In the genomic region with DNA sequence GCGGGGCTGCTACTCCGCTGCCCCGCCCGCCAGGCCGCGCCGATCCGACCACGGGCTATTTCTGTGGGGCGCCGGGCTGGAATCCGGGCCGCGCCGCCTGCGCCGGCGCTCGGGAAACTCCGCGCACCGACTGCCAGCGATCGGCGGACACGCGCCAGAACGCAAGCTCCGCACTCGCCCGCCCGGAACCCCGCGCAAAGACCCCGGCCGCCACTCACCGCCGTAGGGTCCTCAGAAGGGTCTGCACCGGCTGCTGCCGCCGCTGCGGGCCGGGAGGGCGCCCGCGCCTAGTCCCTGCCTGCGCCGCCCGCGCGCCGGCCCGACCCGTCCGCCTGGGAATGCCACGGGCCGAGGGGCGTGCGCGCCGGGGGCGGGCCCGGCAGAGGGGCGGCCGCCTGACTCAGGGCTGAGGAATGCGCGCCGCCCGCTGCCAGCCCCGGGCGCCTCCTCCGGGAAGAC, we compare ENCODE assay signal across 8 mouse cellular contexts. TPM values are rescaled to one million over a fixed set of nuclear protein-coding genes. Genes with fewer than 3 reads are reported as not detected.
DNase-seq lines count a peak whose midpoint lies in the region; ATAC-seq lines count a peak whose summit lies in the region.

Gene Rhbdf1, minus strand, starts transcription at position 350 of the 459 bp plus-strand sequence.

- H3K27ac ChIP-seq in embryonic facial prominence, embryonic 15.5 days (replicated peaks) = peak within 1 kb of the TSS; percentile 92
- H3K27ac ChIP-seq in heart, embryonic 16.5 days (ENCODE audit: low read length) = peak within 1 kb of the TSS; percentile 90
- H3K27ac ChIP-seq in lung, embryonic 15.5 days = peak within 1 kb of the TSS; percentile 98
- peak within 1 kb of the TSS; percentile 97 for H3K27ac ChIP-seq in stomach, embryonic 15.5 days

- ATAC-seq in embryonic facial prominence, embryonic 15.5 days (ENCODE audit: insufficient number of reproducible peaks, low FRiP score, low TSS enrichment, low read depth) = peak; percentile 65
- ATAC-seq in heart, embryonic 16.5 days (replicated peaks; ENCODE audit: extremely low read depth, insufficient read depth, low FRiP score) = peak; percentile 56
- peak; percentile 56 for ATAC-seq in lung, embryonic 15.5 days (ENCODE audit: borderline replicate concordance, extremely low read depth, low FRiP score, low TSS enrichment)
- no peak for ATAC-seq in stomach, embryonic 15.5 days (ENCODE audit: insufficient read depth, low FRiP score, low read depth)

- peak; percentile 29 for DNase-seq in CD4-positive helper T cell, adult 2 months (ENCODE audit: low read depth, low spot score)
- peak; percentile 88 for DNase-seq in Muller cell, postnatal 12 days (ENCODE audit: inconsistent ontology term)
- DNase-seq in kidney, postnatal 14 days = peak; percentile 88
- DNase-seq in spleen, postnatal 36 days (ENCODE audit: low spot score in 2 of 2) = no peak

- H3K4me3 ChIP-seq in embryonic facial prominence, embryonic 15.5 days (replicated peaks) = peak within 1 kb of the TSS; percentile 87
- peak within 1 kb of the TSS; percentile 79 for H3K4me3 ChIP-seq in heart, embryonic 16.5 days (ENCODE audit: low read length)
- H3K4me3 ChIP-seq in lung, embryonic 15.5 days = peak within 1 kb of the TSS; percentile 85
- H3K4me3 ChIP-seq in stomach, embryonic 15.5 days (replicated peaks) = peak within 1 kb of the TSS; percentile 90

- under 1% methylated on average over 49 of the region's 72 CpGs for WGBS in embryonic facial prominence, embryonic 15.5 days
- WGBS in heart, embryonic 16.5 days = under 1% methylated on average over 68 of the region's 72 CpGs
- under 1% methylated on average over 69 of the region's 72 CpGs for WGBS in lung, embryonic 15.5 days
- 0% methylated on average over 52 of the region's 72 CpGs for WGBS in stomach, embryonic 15.5 days

- H3K9ac ChIP-seq in embryonic facial prominence, embryonic 15.5 days = peak within 1 kb of the TSS; percentile 74
- peak within 1 kb of the TSS; percentile 96 for H3K9ac ChIP-seq in heart, embryonic 16.5 days (ENCODE audit: low read length)
- H3K9ac ChIP-seq in lung, embryonic 15.5 days = peak within 1 kb of the TSS; percentile 98
- peak within 1 kb of the TSS; percentile 94 for H3K9ac ChIP-seq in stomach, embryonic 15.5 days

- H3K27me3 ChIP-seq in embryonic facial prominence, embryonic 15.5 days = no peaks in the 10 kb centered on the region
- H3K27me3 ChIP-seq in heart, embryonic 16.5 days (ENCODE audit: control insufficient read depth, insufficient read depth, low read length) = no peaks in the 10 kb centered on the region
- no peaks in the 10 kb centered on the region for H3K27me3 ChIP-seq in lung, embryonic 15.5 days
- H3K27me3 ChIP-seq in stomach, embryonic 15.5 days (replicated peaks) = no peaks in the 10 kb centered on the region

- H3K9me3 ChIP-seq in embryonic facial prominence, embryonic 15.5 days (replicated peaks) = no peaks in the 10 kb centered on the region
- no peaks in the 10 kb centered on the region for H3K9me3 ChIP-seq in heart, embryonic 16.5 days (replicated peaks; ENCODE audit: control insufficient read depth, low read length)
- H3K9me3 ChIP-seq in lung, embryonic 15.5 days = no peaks in the 10 kb centered on the region
- H3K9me3 ChIP-seq in stomach, embryonic 15.5 days = no peaks in the 10 kb centered on the region

- no peaks in the 10 kb centered on the region for H3K36me3 ChIP-seq in embryonic facial prominence, embryonic 15.5 days
- H3K36me3 ChIP-seq in heart, embryonic 16.5 days (ENCODE audit: control insufficient read depth, insufficient read depth) = no peaks in the 10 kb centered on the region
- no peaks in the 10 kb centered on the region for H3K36me3 ChIP-seq in lung, embryonic 15.5 days
- no peaks in the 10 kb centered on the region for H3K36me3 ChIP-seq in stomach, embryonic 15.5 days

- peak within 1 kb of the TSS; percentile 60 for H3K4me2 ChIP-seq in embryonic facial prominence, embryonic 15.5 days (replicated peaks)
- peak within 1 kb of the TSS; percentile 84 for H3K4me2 ChIP-seq in heart, embryonic 16.5 days (ENCODE audit: low read depth, low read length)
- H3K4me2 ChIP-seq in lung, embryonic 15.5 days = peak within 1 kb of the TSS; percentile 86
- H3K4me2 ChIP-seq in stomach, embryonic 15.5 days = peak within 1 kb of the TSS; percentile 78

- peaks cover 83% of the 10 kb centered on the region for H3K4me1 ChIP-seq in embryonic facial prominence, embryonic 15.5 days
- H3K4me1 ChIP-seq in heart, embryonic 16.5 days (ENCODE audit: control insufficient read depth, insufficient read depth, low read length) = peaks cover 40% of the 10 kb centered on the region
- peaks cover 72% of the 10 kb centered on the region for H3K4me1 ChIP-seq in lung, embryonic 15.5 days
- H3K4me1 ChIP-seq in stomach, embryonic 15.5 days = peaks cover 71% of the 10 kb centered on the region

RNA-seq across cellular contexts. Expression of gene Rhbdf1, which starts in this region (rescaled TPM):
- 78.2 and 88.7 TPM in 2 replicates for polyA plus RNA-seq in embryonic facial prominence, embryonic 15.5 days (2015; fragmentation: Nextera tagmentation; extraction: Ambion mirVana)
- 35.6 and 44.2 TPM in 2 replicates for polyA plus RNA-seq in heart, embryonic 16.5 days (2015; fragmentation: Nextera tagmentation; extraction: Ambion mirVana)
- 62.5 and 67.4 TPM in 2 replicates for polyA plus RNA-seq in lung, embryonic 15.5 days (2015; fragmentation: Nextera tagmentation; extraction: Ambion mirVana)
- 57.6 and 63.1 TPM in 2 replicates for polyA plus RNA-seq in stomach, embryonic 15.5 days (2015; fragmentation: Nextera tagmentation; extraction: Ambion mirVana)

Comparison
In these comparisons a context has a peak if more than half of its experiments do, and no peak if none do; other contexts are left out.
1. DNase-seq: peak in CD4-positive helper T cell, adult 2 months (single experiment), Muller cell, postnatal 12 days (single experiment) and kidney, postnatal 14 days (single experiment); none in spleen, postnatal 36 days (0 of 2).
2. Peak in every context shown above with its lines, with median percentiles within 50 percentile points of each other: H3K27ac ChIP-seq, H3K4me2 ChIP-seq, H3K4me3 ChIP-seq and H3K9ac ChIP-seq.